Mouse (Mus musculus): ENCODE measurements around the gene Poc5. TPM values are rescaled to one million over a fixed set of nuclear protein-coding genes. Genes with fewer than 3 reads are reported as not detected.

Poc5 gene
- 5.3 and 5.9 TPM in 2 replicates for polyA plus RNA-seq (2012; rRNA removed)

DNA sequence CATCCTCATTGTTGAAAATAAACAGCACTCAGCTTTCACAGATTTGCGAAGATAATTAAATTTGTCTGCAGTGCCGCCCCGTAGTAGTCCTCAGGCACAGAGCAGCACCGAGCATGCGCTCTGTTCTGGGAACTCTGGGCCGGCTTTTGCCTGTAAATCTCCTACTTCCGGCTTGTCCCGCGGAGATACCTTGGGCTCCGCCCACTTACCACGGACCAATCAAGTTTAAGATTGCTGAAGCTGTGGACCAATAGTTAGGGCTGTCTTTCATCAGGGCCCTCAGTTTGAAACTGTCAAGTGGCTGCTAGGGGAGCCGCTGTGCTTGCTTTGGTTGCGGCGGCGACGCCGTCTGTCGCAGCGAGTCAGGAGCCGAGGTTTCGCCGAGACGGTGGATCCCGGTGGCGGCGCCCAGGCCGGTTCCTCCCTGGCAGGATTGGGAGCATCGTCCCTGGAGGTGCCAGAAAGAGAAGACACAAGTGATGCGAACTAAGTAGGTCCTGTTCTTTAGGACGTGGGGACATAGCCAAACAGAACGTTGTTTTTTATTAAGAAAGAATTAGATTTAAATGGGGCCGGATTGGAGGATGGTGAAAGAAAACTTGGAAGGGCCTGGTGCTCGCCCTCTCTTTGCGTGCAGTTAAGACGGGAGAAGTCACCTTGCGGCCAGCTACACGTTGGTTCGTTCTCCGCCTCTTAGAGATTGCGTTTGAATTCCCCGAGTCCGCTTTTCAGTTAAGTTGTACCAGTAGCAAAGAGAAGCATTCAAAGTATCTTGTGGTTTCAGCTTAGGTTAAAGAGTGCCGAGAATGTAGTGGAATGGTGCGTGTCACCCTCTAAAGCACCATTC lies at the start of gene Poc5:
Gene Poc5, plus strand, starts transcription at position 253 of the 847 bp plus-strand sequence.

Other genes with a start within 250 kb of the Poc5 start
- 0.20 and 0.23 TPM in 2 replicates for gene Ankdd1b, start 82.9 kb downstream of the Poc5 start, polyA plus RNA-seq (2012; rRNA removed)
- not detected in 2 replicates for gene Gm17622, start 102.4 kb downstream of the Poc5 start, polyA plus RNA-seq (2012; rRNA removed)
- gene Polk, start 154.3 kb downstream of the Poc5 start, polyA plus RNA-seq (2012; rRNA removed): 0.80 and 0.86 TPM in 2 replicates
- gene Col4a3bp, start 154.3 kb downstream of the Poc5 start, polyA plus RNA-seq (2012; rRNA removed): 17.1 and 26.7 TPM in 2 replicates